In the genomic region with DNA sequence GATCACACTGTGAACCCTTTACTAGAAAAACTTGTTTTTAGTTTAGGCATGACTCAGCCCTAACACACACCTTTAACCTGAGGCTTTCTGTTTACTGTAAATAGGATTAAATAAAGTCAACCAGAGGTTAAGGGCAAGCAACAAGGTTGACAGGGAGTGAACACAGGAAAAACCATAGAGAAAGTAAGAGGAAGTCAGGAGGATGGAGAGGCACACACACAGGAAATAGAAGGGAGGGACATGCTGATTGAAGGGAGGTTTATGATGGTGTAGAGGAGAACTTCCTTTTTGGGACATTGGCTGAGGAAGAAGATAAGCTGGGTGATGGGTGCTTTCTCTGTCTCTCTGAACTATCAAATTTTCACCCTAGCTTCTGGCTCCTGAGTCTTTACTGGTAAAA, we compare ENCODE assay signal across 16 mouse cellular contexts. TPM values are rescaled to one million over a fixed set of nuclear protein-coding genes. Genes with fewer than 3 reads are reported as not detected.
DNase-seq lines count a peak whose midpoint lies in the region; ATAC-seq lines count a peak whose summit lies in the region.
"Had no signal": no experiment of that assay in that cellular context is flagged by ENCODE, and none has a peak within 500 bp of the region (broad histone marks: within the 10 kb centered on the region; RNA-seq: fewer than 3 reads in every experiment).

No protein-coding gene starts in this region.

- no peaks in the 10 kb centered on the region for H3K36me3 ChIP-seq in splenic B cell, adult 2 months (ENCODE audit: control insufficient read depth, insufficient read depth, low read length, poor library complexity, severe bottlenecking)

- peak; percentile 5 for DNase-seq in T-cell, adult 2 months (ENCODE audit: low spot score)
- peak; percentile 31 for DNase-seq in splenic B cell, adult 2 months (ENCODE audit: low read depth, low spot score)
- no peak for DNase-seq in adrenal gland, postnatal 10 days
- DNase-seq in heart, adult 9 months (ENCODE audit: low spot score in 2 of 2), result no peak
- no peak for DNase-seq in right cerebral cortex, postnatal 4 days
- DNase-seq: cerebellum, adult 11-12 months; cerebellum, postnatal 14 days; kidney, adult 18-20 months; kidney, postnatal 10 days; liver, postnatal 0 days had no signal

- peak; percentile 91 for ATAC-seq in CD4-positive, CD25-positive, alpha-beta regulatory T cell, adult 4 months
- peak; percentile 88 for ATAC-seq in inflammation-experienced regulatory T-cells, adult 6 months
- ATAC-seq: liver, postnatal 0 days; lung, postnatal 0 days had no signal

- no peaks in the 10 kb centered on the region for H3K27me3 ChIP-seq in splenic B cell, adult 2 months (ENCODE audit: control insufficient read depth, insufficient read depth, low read length, poor library complexity, severe bottlenecking)
- H3K27me3 ChIP-seq: embryonic facial prominence, embryonic 13.5 days; forebrain, embryonic 12.5 days; midbrain, embryonic 12.5 days had no signal

RNA-seq across cellular contexts. Expression of a gene that starts 14.9 kb away (rescaled TPM):
- polyA plus RNA-seq in CD4-positive, CD25-positive, alpha-beta regulatory T cell, adult 4 months (2017; shearing (Covaris generic)), result 1 to 10 TPM; 3.6 to 7.1 TPM
- 10 to 100 TPM in 1 of 3 experiments, 1 to 10 TPM in 2; 2.8 to 46.9 (median 4.5) TPM for polyA plus RNA-seq in inflammation-experienced regulatory T-cells, adult 6 months (2017; shearing (Covaris generic))
- 1 to 10 TPM; 7.5 to 9.1 TPM for total RNA-seq in adrenal gland, postnatal 10 days (2021)

RNA-seq across cellular contexts. Expression of a gene that starts 15.1 kb away (rescaled TPM):
- polyA plus RNA-seq in CD4-positive, CD25-positive, alpha-beta regulatory T cell, adult 4 months (2017; shearing (Covaris generic)), result 10 to 100 TPM; 44.7 to 46.5 TPM
- 10 to 100 TPM; 39.3 to 75.1 (median 40.0) TPM for polyA plus RNA-seq in inflammation-experienced regulatory T-cells, adult 6 months (2017; shearing (Covaris generic))
- total RNA-seq in adrenal gland, postnatal 10 days (2021), result 10 to 100 TPM; 31.6 to 34.6 TPM

RNA-seq across cellular contexts. Expression of a gene that starts 23.3 kb away (rescaled TPM):
- polyA plus RNA-seq in CD4-positive, CD25-positive, alpha-beta regulatory T cell, adult 4 months (2017; shearing (Covaris generic)), result 100 to 1,000 TPM; 238 to 255 TPM
- polyA plus RNA-seq in inflammation-experienced regulatory T-cells, adult 6 months (2017; shearing (Covaris generic)), result 100 to 1,000 TPM; 222 to 245 (median 230) TPM
- total RNA-seq in adrenal gland, postnatal 10 days (2021), result 100 to 1,000 TPM in 1 of 2 experiments, 10 to 100 TPM in 1; 88.9 to 116 TPM

RNA-seq across cellular contexts. Expression of a gene that starts 36.8 kb away (rescaled TPM):
- 10 to 100 TPM; 60.0 to 72.4 TPM for polyA plus RNA-seq in CD4-positive, CD25-positive, alpha-beta regulatory T cell, adult 4 months (2017; shearing (Covaris generic))
- polyA plus RNA-seq in inflammation-experienced regulatory T-cells, adult 6 months (2017; shearing (Covaris generic)), result 100 to 1,000 TPM in 1 of 3 experiments, 10 to 100 TPM in 2; 54.7 to 149 (median 61.1) TPM
- total RNA-seq in adrenal gland, postnatal 10 days (2021), result 10 to 100 TPM; 71.1 to 96.0 TPM

Comparison
In these comparisons a context has a peak if more than half of its experiments do, and no peak if none do; other contexts are left out.
1. DNase-seq: peak in T-cell, adult 2 months (single experiment) and splenic B cell, adult 2 months (single experiment); none in adrenal gland, postnatal 10 days (single experiment), heart, adult 9 months (0 of 2) and right cerebral cortex, postnatal 4 days (single experiment).